Mouse (Mus musculus) forebrain, embryonic 16.5 days (tissue): Measurements from ENCODE around the gene Morn5. TPM values are rescaled to one million over a fixed set of nuclear protein-coding genes. Genes with fewer than 3 reads are reported as not detected.

ENCODE experiments used
- ATAC-seq: fragments of 200-750 bp; cut with Nextera tagmentation; 2 replicates; pipeline ENCODE4 v1.8.0; 2017; ENCODE audit warnings: mild to moderate bottlenecking, moderate library complexity
- H3K27ac ChIP-seq: fragments of 300-500 bp; sonication (generic); 2 replicates; pipeline ENCODE4 v1.5.1; 2014; ENCODE audit warnings: low read length, control low read depth
- H3K27me3 ChIP-seq: fragments of 300-500 bp; sonication (generic); replicated peaks from 2 replicates; pipeline ENCODE4 v1.6.1; 2014; ENCODE audit warnings: low read length; ENCODE audit not compliant: control insufficient read depth, insufficient read depth
- H3K36me3 ChIP-seq: fragments of 300-500 bp; sonication (generic); 2 replicates; pipeline ENCODE4 v1.6.1; 2014; ENCODE audit not compliant: control insufficient read depth, insufficient read depth
- H3K4me1 ChIP-seq: fragments of 300-500 bp; sonication (generic); replicated peaks from 2 replicates; pipeline ENCODE4 v1.6.1; 2014; ENCODE audit warnings: low read length; ENCODE audit not compliant: control insufficient read depth, insufficient read depth
- H3K4me2 ChIP-seq: fragments of 300-500 bp; sonication (generic); 2 replicates; pipeline ENCODE4 v1.6.1; 2014; ENCODE audit warnings: mild to moderate bottlenecking, low read length, control low read depth
- H3K4me3 ChIP-seq: fragments of 300-500 bp; sonication (generic); replicated peaks from 2 replicates; pipeline ENCODE4 v1.5.1; 2014; ENCODE audit warnings: mild to moderate bottlenecking, low read length, control low read depth
- H3K9ac ChIP-seq: fragments of 300-500 bp; sonication (generic); replicated peaks from 2 replicates; pipeline ENCODE4 v1.6.1; 2014; ENCODE audit warnings: low read depth, low read length, control low read depth
- H3K9me3 ChIP-seq: fragments of 300-500 bp; sonication (generic); 2 replicates; pipeline ENCODE4 v1.6.1; 2016; ENCODE audit warnings: low read length; ENCODE audit not compliant: control insufficient read depth
- WGBS: fragments of 180-500 bp; shearing (Covaris S2); extraction: QIAGEN DNeasy Blood & Tissue Kit; methylation state at CpG from one replicate; pipeline ENCODE4 v1.1.7; 2014; 5-methylcytosine and 5-hydroxymethylcytosine counted together
- polyA plus RNA-seq: library from polyadenylated mRNA; unstranded; fragments of >200 nt; fragmentation: Nextera tagmentation; extraction: Ambion mirVana; gene quantifications from 2 replicates; pipeline ENCODE4 v1.2.1, GENCODE M21; 2015

The Morn5 gene
- polyA plus RNA-seq, 1 experiment from 2014 or later: 2.2 TPM

GRCm38 (mm10) chr2:36053249-36053648 is 4.0 kb downstream of the Morn5 start:
- no peaks in the 10 kb centered on the region for H3K9me3 ChIP-seq
- ATAC-seq: no peak
- no peak overlapping the region for H3K4me3 ChIP-seq
- H3K27ac ChIP-seq: no peak overlapping the region
- H3K36me3 ChIP-seq: no peaks in the 10 kb centered on the region
- H3K4me1 ChIP-seq: peaks cover 10% of the 10 kb centered on the region
- H3K27me3 ChIP-seq: no peaks in the 10 kb centered on the region
- no peak overlapping the region for H3K9ac ChIP-seq
- H3K4me2 ChIP-seq: no peak overlapping the region
- WGBS: 61% methylated on average over 3 of the region's 3 CpGs

DNA sequence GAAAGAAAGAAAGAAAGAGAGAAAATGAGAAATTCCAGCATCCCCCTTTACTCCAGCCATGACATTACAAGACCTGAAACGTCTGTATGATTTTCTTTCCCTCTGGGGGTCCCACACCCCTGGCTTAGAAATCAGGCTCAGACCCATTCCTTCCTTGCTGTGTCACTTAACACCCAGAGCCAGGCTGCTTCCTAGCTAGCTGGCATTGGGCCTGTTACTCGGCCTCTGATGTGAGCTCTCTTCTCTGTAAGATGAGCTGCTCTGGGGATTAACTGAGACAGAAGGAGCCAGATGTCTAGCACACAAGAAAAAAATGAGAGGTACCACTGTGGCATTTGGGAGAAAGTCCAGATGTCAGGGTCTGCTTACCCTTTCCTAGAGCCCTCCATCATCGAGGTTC is 7.0 kb downstream of the Morn5 start:
- Histone ChIP-seq H3K4me3 (no peak overlapping the region), H3K4me2 (no peak overlapping the region)
- WGBS: 43% methylated on average over 3 of the region's 3 CpGs

DNA sequence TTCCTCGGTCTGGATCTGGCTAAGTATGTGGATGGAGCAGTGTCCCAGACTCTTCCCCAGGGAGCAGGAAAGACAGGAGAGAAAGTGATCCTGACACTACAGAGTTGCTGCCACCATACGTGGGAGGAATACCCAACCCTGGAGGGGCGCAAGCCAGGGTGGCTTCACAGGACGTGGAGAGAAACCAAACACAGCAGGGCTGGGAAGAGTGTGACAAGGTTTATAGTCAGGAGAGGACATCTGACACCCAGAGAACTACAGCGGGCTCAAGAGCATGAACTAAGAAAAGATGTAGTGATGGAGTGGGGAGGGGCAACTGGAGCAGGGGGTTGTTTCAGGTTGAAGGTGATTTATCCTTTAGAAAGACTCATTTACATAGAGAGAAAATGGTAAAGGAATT is 12.2 kb downstream of the Morn5 start:
- no peak overlapping the region for H3K27ac ChIP-seq
- H3K4me3 ChIP-seq: no peak overlapping the region
- H3K4me2 ChIP-seq: no peak overlapping the region
- no peaks in the 10 kb centered on the region for H3K4me1 ChIP-seq
- no peak overlapping the region for H3K9ac ChIP-seq
- ATAC-seq: no peak
- H3K36me3 ChIP-seq: no peaks in the 10 kb centered on the region
- no peaks in the 10 kb centered on the region for H3K9me3 ChIP-seq
- 79% methylated on average over 5 of the region's 5 CpGs for WGBS
- H3K27me3 ChIP-seq: no peaks in the 10 kb centered on the region

More for the DNA sequence above, 7.0 kb downstream of the Morn5 start:
- no peak overlapping the region for H3K27ac ChIP-seq
- H3K27me3 ChIP-seq: no peaks in the 10 kb centered on the region
- no peaks in the 10 kb centered on the region; the same call in 1 of the 2 replicates for H3K4me1 ChIP-seq
- no peak overlapping the region for H3K9ac ChIP-seq
- ATAC-seq: no peak
- H3K9me3 ChIP-seq: no peaks in the 10 kb centered on the region
- no peaks in the 10 kb centered on the region for H3K36me3 ChIP-seq

GRCm38 (mm10) chr2:36067132-36067531 is 17.9 kb downstream of the Morn5 start:
- H3K4me1 ChIP-seq: no peaks in the 10 kb centered on the region; the same call in 1 of the 2 replicates
- no peak overlapping the region for H3K4me3 ChIP-seq
- no peaks in the 10 kb centered on the region for H3K27me3 ChIP-seq
- H3K9ac ChIP-seq: no peak overlapping the region
- H3K9me3 ChIP-seq: no peaks in the 10 kb centered on the region
- 30% methylated on average over 9 of the region's 9 CpGs for WGBS
- no peaks in the 10 kb centered on the region for H3K36me3 ChIP-seq
- peak; percentile 36; the same call in 1 of the 2 replicates for ATAC-seq
- H3K4me2 ChIP-seq: no peak overlapping the region
- peak overlapping the region; percentile 60 for H3K27ac ChIP-seq

GRCm38 (mm10) chr2:36071660-36072305 is 22.5 kb downstream of the Morn5 start:
- Histone ChIP-seq H3K4me3 (no peak overlapping the region), H3K4me1 (peaks cover under 1% of the 10 kb centered on the region), H3K4me2 (no peak overlapping the region), H3K36me3 (no peaks in the 10 kb centered on the region), H3K27me3 (no peaks in the 10 kb centered on the region), H3K27ac (no peak overlapping the region), H3K9me3 (no peaks in the 10 kb centered on the region), H3K9ac (no peak overlapping the region)
- WGBS: 80% methylated on average over 8 of the region's 8 CpGs
- no peak for ATAC-seq

- WGBS: 63% methylated on average over 3 of the region's 3 CpGs
- no peak overlapping the region for H3K27ac ChIP-seq
These were observed 24.5 kb downstream of the Morn5 start for GRCm38 (mm10) chr2:36073781-36074180.

GRCm38 (mm10) chr2:36075210-36075609 is 26.0 kb downstream of the Morn5 start:
- WGBS: 85% methylated on average over 5 of the region's 5 CpGs
- H3K9ac ChIP-seq: no peak overlapping the region
- no peaks in the 10 kb centered on the region for H3K27me3 ChIP-seq
- no peak for ATAC-seq
- no peaks in the 10 kb centered on the region for H3K36me3 ChIP-seq
- no peak overlapping the region for H3K4me3 ChIP-seq
- no peak overlapping the region for H3K4me2 ChIP-seq
- H3K4me1 ChIP-seq: peaks cover 11% of the 10 kb centered on the region
- no peak overlapping the region for H3K27ac ChIP-seq
- no peaks in the 10 kb centered on the region for H3K9me3 ChIP-seq

More at GRCm38 (mm10) chr2:36073781-36074180, 24.5 kb downstream of the Morn5 start:
- Histone ChIP-seq H3K4me3 (no peak overlapping the region), H3K4me2 (no peak overlapping the region), H3K27me3 (no peaks in the 10 kb centered on the region), H3K9ac (no peak overlapping the region), H3K9me3 (no peaks in the 10 kb centered on the region), H3K4me1 (peaks cover 11% of the 10 kb centered on the region), H3K36me3 (no peaks in the 10 kb centered on the region)
- no peak for ATAC-seq

- H3K27me3 ChIP-seq: no peaks in the 10 kb centered on the region
- peak; percentile 82 for ATAC-seq
- no peak overlapping the region; the same call in 1 of the 2 replicates for H3K9ac ChIP-seq
- 19% methylated on average over 11 of the region's 11 CpGs for WGBS
- H3K4me1 ChIP-seq: peaks cover 11% of the 10 kb centered on the region
- no peak overlapping the region for H3K4me3 ChIP-seq
- no peaks in the 10 kb centered on the region for H3K36me3 ChIP-seq
- peak overlapping the region; percentile 12; the same call in 1 of the 2 replicates for H3K4me2 ChIP-seq
- no peaks in the 10 kb centered on the region for H3K9me3 ChIP-seq
- peak overlapping the region; percentile 7 for H3K27ac ChIP-seq
These were observed 28.0 kb downstream of the Morn5 start for GRCm38 (mm10) chr2:36077160-36077761.

- Histone ChIP-seq H3K9ac (no peak overlapping the region), H3K27me3 (no peaks in the 10 kb centered on the region), H3K9me3 (no peaks in the 10 kb centered on the region), H3K4me3 (no peak overlapping the region), H3K36me3 (no peaks in the 10 kb centered on the region), H3K27ac (no peak overlapping the region), H3K4me2 (no peak overlapping the region), H3K4me1 (peaks cover 13% of the 10 kb centered on the region)
- 28% methylated on average over 9 of the region's 9 CpGs for WGBS
- no peak for ATAC-seq
These were observed 32.2 kb downstream of the Morn5 start for GRCm38 (mm10) chr2:36081446-36081845.
